In genomic region chr10:118419000-118419425, GRCm38 (mm10) we compare ENCODE assay signal across 17 mouse cellular contexts. TPM values are rescaled to one million over a fixed set of nuclear protein-coding genes. Genes with fewer than 3 reads are reported as not detected.
DNase-seq lines count a peak whose midpoint lies in the region; ATAC-seq and TF ChIP-seq lines count a peak whose summit lies in the region.
"Had no signal": no experiment of that assay in that cellular context is flagged by ENCODE, and none has a peak within 500 bp of the region (broad histone marks: within the 10 kb centered on the region; RNA-seq: fewer than 3 reads in every experiment).

No protein-coding gene starts in this region.

- no peak for TF ChIP-seq POLR2A in thymus, adult 2 months (IDR thresholded peaks at IDR 0.05; ENCODE audit: control insufficient read depth, extremely low read depth, insufficient read depth, low read length, poor library complexity)

- 0% methylated on average over 7 of the region's 7 CpGs for WGBS in thymus, adult 2 months
- WGBS in hindbrain, embryonic 16.5 days = 84% methylated on average over 7 of the region's 7 CpGs
- WGBS in embryonic facial prominence, embryonic 10.5 days = 85% methylated on average over 7 of the region's 7 CpGs

- peaks cover 10% of the 10 kb centered on the region for H3K4me1 ChIP-seq in thymus, adult 2 months (replicated peaks; ENCODE audit: control insufficient read depth, insufficient read depth, low read length)
- no peaks in the 10 kb centered on the region for H3K4me1 ChIP-seq in hindbrain, embryonic 16.5 days (ENCODE audit: control insufficient read depth, insufficient read depth, low read depth, low read length)
- H3K4me1 ChIP-seq in embryonic facial prominence, embryonic 10.5 days = no peaks in the 10 kb centered on the region
- H3K4me1 ChIP-seq: heart, embryonic 15.5 days; liver, embryonic 13.5 days had no signal

- no peak overlapping the region for H3K4me3 ChIP-seq in thymus, adult 2 months (ENCODE audit: control insufficient read depth, insufficient read depth, low read length)
- no peak overlapping the region for H3K4me3 ChIP-seq in hindbrain, embryonic 16.5 days (ENCODE audit: low read length)
- no peak overlapping the region for H3K4me3 ChIP-seq in embryonic facial prominence, embryonic 10.5 days
- H3K4me3 ChIP-seq: erythroblast, embryonic 14.5 days; gastrocnemius, adult 2 months; heart, embryonic 15.5 days; liver, embryonic 13.5 days had no signal

- peak; percentile 14 for DNase-seq in adrenal gland, postnatal 14 days
- no peak for DNase-seq in adrenal gland, postnatal 4 days (ENCODE audit: low spot score in 2 of 2)
- DNase-seq in thymus, adult 2 months = peak; percentile 71
- DNase-seq in embryonic facial prominence, embryonic 10.5 days (ENCODE audit: low spot score) = no peak
- no peak for DNase-seq in embryo, embryonic 10.5 days (ENCODE audit: low spot score)
- DNase-seq: cerebellum, adult 8-10 months; gastrocnemius, adult 2 months; kidney, adult 18-20 months; liver, embryonic 13.5 days had no signal

- no peaks in the 10 kb centered on the region for H3K27me3 ChIP-seq in thymus, adult 2 months (ENCODE audit: control insufficient read depth, insufficient read depth, low read length)
- H3K27me3 ChIP-seq in hindbrain, embryonic 16.5 days (replicated peaks; ENCODE audit: control insufficient read depth, insufficient read depth, low read length) = no peaks in the 10 kb centered on the region
- H3K27me3 ChIP-seq in embryonic facial prominence, embryonic 10.5 days (replicated peaks; ENCODE audit: low read depth, poor library complexity, severe bottlenecking) = no peaks in the 10 kb centered on the region
- H3K27me3 ChIP-seq: heart, embryonic 15.5 days; liver, embryonic 13.5 days; Patski had no signal

- no peak overlapping the region for H3K9ac ChIP-seq in hindbrain, embryonic 16.5 days (ENCODE audit: low read depth, low read length)
- H3K9ac ChIP-seq: heart, embryonic 15.5 days; liver, embryonic 13.5 days had no signal

- ATAC-seq in common myeloid progenitor, adult 5-6 weeks (replicated peaks; ENCODE audit: low read depth, poor library complexity, severe bottlenecking) = peak; percentile 98
- peak; percentile 99 for ATAC-seq in megakaryocyte progenitor cell, adult 5-6 weeks (replicated peaks; ENCODE audit: poor library complexity)
- ATAC-seq in hindbrain, embryonic 16.5 days = no peak
- ATAC-seq: Patski had no signal

- no peaks in the 10 kb centered on the region for H3K9me3 ChIP-seq in hindbrain, embryonic 16.5 days (ENCODE audit: control insufficient read depth, low read length)
- H3K9me3 ChIP-seq in embryonic facial prominence, embryonic 10.5 days = no peaks in the 10 kb centered on the region
- H3K9me3 ChIP-seq: heart, embryonic 15.5 days; liver, embryonic 13.5 days had no signal

- no peak overlapping the region for H3K4me2 ChIP-seq in hindbrain, embryonic 16.5 days (ENCODE audit: low read length)
- H3K4me2 ChIP-seq: heart, embryonic 15.5 days; liver, embryonic 13.5 days had no signal

- H3K36me3 ChIP-seq in thymus, adult 2 months (ENCODE audit: control insufficient read depth, insufficient read depth, low read length) = no peaks in the 10 kb centered on the region
- H3K36me3 ChIP-seq in hindbrain, embryonic 16.5 days (ENCODE audit: control insufficient read depth, insufficient read depth, low read length) = no peaks in the 10 kb centered on the region
- H3K36me3 ChIP-seq in embryonic facial prominence, embryonic 10.5 days (replicated peaks) = no peaks in the 10 kb centered on the region
- H3K36me3 ChIP-seq: heart, embryonic 15.5 days; liver, embryonic 13.5 days had no signal

- no peak for TF ChIP-seq CTCF in thymus, adult 2 months (IDR thresholded peaks at IDR 0.05; ENCODE audit: borderline replicate concordance, control insufficient read depth, extremely low read depth, insufficient read depth, low read length, poor library complexity)

- H3K27ac ChIP-seq in thymus, adult 2 months (ENCODE audit: control insufficient read depth, insufficient read depth, low read length) = peak overlapping the region; percentile 57
- H3K27ac ChIP-seq in hindbrain, embryonic 16.5 days (ENCODE audit: low read depth, low read length) = no peak overlapping the region
- H3K27ac ChIP-seq in embryonic facial prominence, embryonic 10.5 days (replicated peaks) = no peak overlapping the region
- H3K27ac ChIP-seq: gastrocnemius, adult 2 months; heart, embryonic 15.5 days; liver, embryonic 13.5 days had no signal

RNA-seq across cellular contexts. Expression of gene Ifng, which starts 21.8 kb away (rescaled TPM):
- not detected in 2 replicates for total RNA-seq in adrenal gland, postnatal 14 days (2021)
- not detected for total RNA-seq in adrenal gland, postnatal 4 days (2021)
- 0.46 TPM in 1 of 2 replicates, not detected in the other for total RNA-seq in common myeloid progenitor, adult 5-6 weeks (2017)
- 0.54 TPM in 1 of 2 replicates, not detected in the other for total RNA-seq in megakaryocyte progenitor cell, adult 5-6 weeks (2015)
- total RNA-seq in megakaryocyte progenitor cell, adult 5-6 weeks (2017) = not detected in 2 replicates
- polyA plus RNA-seq in thymus, adult 2 months (2012; rRNA removed) = 0.24 TPM in 1 of 2 replicates, not detected in the other
- polyA plus RNA-seq in hindbrain, embryonic 16.5 days (2015; fragmentation: Nextera tagmentation; extraction: Ambion mirVana) = not detected in 2 replicates
- polyA plus RNA-seq in embryonic facial prominence, embryonic 10.5 days (2016; fragmentation: Nextera tagmentation; extraction: Ambion mirVana) = not detected in 2 replicates
- total RNA-seq: gastrocnemius, adult 2 months; layer of hippocampus, postnatal 10 days had no signal
- polyA plus RNA-seq: erythroblast, embryonic 14.5 days; heart, embryonic 15.5 days; liver, embryonic 13.5 days; Patski; stomach, embryonic 16.5 days had no signal

Comparison
In these comparisons a context has a peak if more than half of its experiments do, and no peak if none do; other contexts are left out.
1. DNase-seq: peak in adrenal gland, postnatal 14 days (single experiment) and thymus, adult 2 months (single experiment); none in adrenal gland, postnatal 4 days (0 of 2), embryonic facial prominence, embryonic 10.5 days (single experiment) and embryo, embryonic 10.5 days (single experiment).